Mouse (Mus musculus) hindbrain, embryonic 12.5 days (tissue): ENCODE data around the gene Cnot9. TPM values are rescaled to one million over a fixed set of nuclear protein-coding genes. Genes with fewer than 3 reads are reported as not detected.
A peak's percentile ranks its signal among the peaks of the same experiment; 100 is the strongest.

Experiments
- ATAC-seq: fragments of 200-750 bp; cut with Nextera tagmentation; 2 replicates; pipeline ENCODE4 v1.8.0; 2017; ENCODE audit warnings: moderate TSS enrichment; ENCODE audit not compliant: low FRiP score
- H3K27ac ChIP-seq: fragments of 300-500 bp; sonication (generic); 2 replicates; pipeline ENCODE4 v1.5.1; 2016; ENCODE audit warnings: mild to moderate bottlenecking
- H3K27me3 ChIP-seq: fragments of 300-500 bp; sonication (generic); 2 replicates; pipeline ENCODE4 v1.6.1; 2016; ENCODE audit warnings: mild to moderate bottlenecking
- H3K36me3 ChIP-seq: fragments of 300-500 bp; sonication (generic); 2 replicates; pipeline ENCODE4 v1.6.1; 2016; ENCODE audit warnings: mild to moderate bottlenecking
- H3K4me1 ChIP-seq: fragments of 300-500 bp; sonication (generic); 2 replicates; pipeline ENCODE4 v1.6.1; 2016
- H3K4me2 ChIP-seq: fragments of 300-500 bp; sonication (generic); replicated peaks from 2 replicates; pipeline ENCODE4 v1.6.1; 2016; ENCODE audit warnings: mild to moderate bottlenecking
- H3K4me3 ChIP-seq: fragments of 300-500 bp; sonication (generic); 2 replicates; pipeline ENCODE4 v1.5.1; 2016; ENCODE audit warnings: mild to moderate bottlenecking
- H3K9ac ChIP-seq: fragments of 300-500 bp; sonication (generic); 2 replicates; pipeline ENCODE4 v1.6.1; 2016; ENCODE audit warnings: mild to moderate bottlenecking, moderate library complexity
- H3K9me3 ChIP-seq: fragments of 300-500 bp; sonication (generic); replicated peaks from 2 replicates; pipeline ENCODE4 v1.6.1; 2016; ENCODE audit warnings: mild to moderate bottlenecking
- WGBS: fragments of 180-500 bp; shearing (Covaris S2); methylation state at CpG from one replicate; pipeline ENCODE4 v1.1.7; 2016; 5-methylcytosine and 5-hydroxymethylcytosine counted together
- polyA plus RNA-seq: library from polyadenylated mRNA; unstranded; fragments of >200 nt; fragmentation: Nextera tagmentation; extraction: Ambion mirVana; gene quantifications from 2 replicates; pipeline ENCODE4 v1.2.1, GENCODE M21; 2016

Cnot9 gene
- polyA plus RNA-seq, 1 experiment from 2014 or later, result 61.4 TPM

- H3K4me3 ChIP-seq, result no peak within 1 kb of the TSS
- H3K4me1 ChIP-seq, result peaks cover 9% of the 10 kb centered on the region
- H3K9ac ChIP-seq, result no peak within 1 kb of the TSS
- peak within 1 kb of the TSS; percentile 36 for H3K4me2 ChIP-seq
- 0 out of 2 replicates have a peak, but pooled peaks have one; percentile 35 for ATAC-seq
- H3K27me3 ChIP-seq, result no peaks in the 10 kb centered on the region
- H3K27ac ChIP-seq, result no peak within 1 kb of the TSS
- 4% methylated on average over 6 of the region's 6 CpGs for WGBS
- H3K36me3 ChIP-seq, result no peaks in the 10 kb centered on the region
- H3K9me3 ChIP-seq, result no peaks in the 10 kb centered on the region
These were observed 36.6 kb downstream of the Cnot9 start, which contains the start of gene Plcd4 for GRCm38 (mm10) chr1:74542451-74542961. Gene Plcd4 (plus strand): TSS chr1:74542888.

- no peak for ATAC-seq
- Histone ChIP-seq H3K9ac (no peak within 1 kb of the TSS), H3K4me2 (no peak within 1 kb of the TSS), H3K4me3 (no peak within 1 kb of the TSS), H3K9me3 (no peaks in the 10 kb centered on the region), H3K36me3 (no peaks in the 10 kb centered on the region), H3K4me1 (peaks cover 9% of the 10 kb centered on the region), H3K27ac (no peak within 1 kb of the TSS), H3K27me3 (no peaks in the 10 kb centered on the region)
- 46% methylated on average over 4 of the region's 4 CpGs for WGBS
These were observed 38.3 kb downstream of the Cnot9 start, which contains the start of gene Usp37 for GRCm38 (mm10) chr1:74544184-74544583. Gene Usp37 (minus strand): TSS chr1:74544284.

GRCm38 (mm10) chr1:74559061-74559460, 53.2 kb downstream of the Cnot9 start:
- no peak overlapping the region for H3K4me2 ChIP-seq
- no peak for ATAC-seq
- H3K4me3 ChIP-seq, result no peak overlapping the region
- WGBS, result 88% methylated on average over 5 of the region's 5 CpGs
- H3K27me3 ChIP-seq, result no peaks in the 10 kb centered on the region
- no peaks in the 10 kb centered on the region for H3K4me1 ChIP-seq
- no peaks in the 10 kb centered on the region for H3K9me3 ChIP-seq
- no peak overlapping the region for H3K9ac ChIP-seq
- peaks cover 6% of the 10 kb centered on the region; the same call in 1 of the 2 replicates for H3K36me3 ChIP-seq
- no peak overlapping the region for H3K27ac ChIP-seq

- no peak for ATAC-seq
- no peak overlapping the region for H3K4me3 ChIP-seq
- no peak overlapping the region for H3K4me2 ChIP-seq
- H3K4me1 ChIP-seq, result no peaks in the 10 kb centered on the region
- WGBS, result 69% methylated on average over 6 of the region's 6 CpGs
- H3K9ac ChIP-seq, result no peak overlapping the region
- no peaks in the 10 kb centered on the region for H3K27me3 ChIP-seq
- H3K9me3 ChIP-seq, result no peaks in the 10 kb centered on the region
- peaks cover 68% of the 10 kb centered on the region for H3K36me3 ChIP-seq
- H3K27ac ChIP-seq, result no peak overlapping the region
These were observed 60.0 kb downstream of the Cnot9 start for GRCm38 (mm10) chr1:74565834-74566233.

GRCm38 (mm10) chr1:74569739-74570719, 64.2 kb downstream of the Cnot9 start:
- H3K4me3 ChIP-seq, result no peak overlapping the region
- no peak overlapping the region for H3K27ac ChIP-seq
- H3K9me3 ChIP-seq, result no peaks in the 10 kb centered on the region
- H3K27me3 ChIP-seq, result no peaks in the 10 kb centered on the region
- H3K36me3 ChIP-seq, result peaks cover 83% of the 10 kb centered on the region
- no peak overlapping the region for H3K9ac ChIP-seq
- H3K4me1 ChIP-seq, result no peaks in the 10 kb centered on the region
- no peak overlapping the region for H3K4me2 ChIP-seq
- no peak for ATAC-seq
- 93% methylated on average over 29 of the region's 29 CpGs for WGBS

Other genes starting within 250 kb of the Cnot9 start
- gene Gpbar1, start 227.5 kb upstream of the Cnot9 start, polyA plus RNA-seq, result 0.19 TPM in 1 of 2 replicates, not detected in the other
- 180 and 183 TPM in 2 replicates for gene Aamp, start 221.3 kb upstream of the Cnot9 start, polyA plus RNA-seq
- gene Pnkd, start 221.1 kb upstream of the Cnot9 start, polyA plus RNA-seq, result 94.0 and 97.8 TPM in 2 replicates
- gene Tmbim1, start 200.4 kb upstream of the Cnot9 start, polyA plus RNA-seq, result 11.7 and 13.4 TPM in 2 replicates
- 1.4 and 1.5 TPM in 2 replicates for gene Catip, start 143.9 kb upstream of the Cnot9 start, polyA plus RNA-seq
- 2.0 and 2.2 TPM in 2 replicates for gene Slc11a1, start 130.9 kb upstream of the Cnot9 start, polyA plus RNA-seq
- 38.8 and 39.2 TPM in 2 replicates for gene Ctdsp1, start 114.5 kb upstream of the Cnot9 start, polyA plus RNA-seq
- gene Vil1, start 96.7 kb upstream of the Cnot9 start, polyA plus RNA-seq, result 0.09 and 0.14 TPM in 2 replicates
- gene Plcd4, start 36.8 kb downstream of the Cnot9 start, polyA plus RNA-seq, result 1.2 and 1.6 TPM in 2 replicates
- 35.3 and 38.5 TPM in 2 replicates for gene Usp37, start 38.2 kb downstream of the Cnot9 start, polyA plus RNA-seq
- 10.1 and 12.1 TPM in 2 replicates for gene Zfp142, start 82.2 kb downstream of the Cnot9 start, polyA plus RNA-seq
- 15.3 and 16.8 TPM in 2 replicates for gene Bcs1l, start 82.2 kb downstream of the Cnot9 start, polyA plus RNA-seq
- 35.2 and 35.8 TPM in 2 replicates for gene Rnf25, start 95.3 kb downstream of the Cnot9 start, polyA plus RNA-seq
- 21.3 and 34.3 TPM in 2 replicates for gene Stk36, start 95.4 kb downstream of the Cnot9 start, polyA plus RNA-seq
- 27.1 and 36.5 TPM in 2 replicates for gene Ttll4, start 155.7 kb downstream of the Cnot9 start, polyA plus RNA-seq
- 3.2 and 4.6 TPM in 2 replicates for gene Cyp27a1, start 207.5 kb downstream of the Cnot9 start, polyA plus RNA-seq
- 0.21 and 0.38 TPM in 2 replicates for gene Prkag3, start 243.2 kb downstream of the Cnot9 start, polyA plus RNA-seq